In genomic region chr15:37133916-37134315, GRCm38 (mm10) we compare ENCODE assay signal across 9 mouse cellular contexts.
DNase-seq lines count a peak whose midpoint lies in the region; ATAC-seq and TF ChIP-seq lines count a peak whose summit lies in the region.
"Had no signal": no experiment of that assay in that cellular context is flagged by ENCODE, and none has a peak within 500 bp of the region (broad histone marks: within the 10 kb centered on the region; RNA-seq: fewer than 3 reads in every experiment).

No protein-coding gene starts in this region.

- H3K9ac ChIP-seq in hindbrain, embryonic 12.5 days = no peak overlapping the region
- H3K9ac ChIP-seq in lung, embryonic 14.5 days = no peak overlapping the region
- H3K9ac ChIP-seq in midbrain, postnatal 0 days (replicated peaks; ENCODE audit: low read length, poor library complexity, severe bottlenecking) = no peak overlapping the region

- H3K4me1 ChIP-seq in hindbrain, embryonic 10.5 days (replicated peaks) = peaks cover 39% of the 10 kb centered on the region
- H3K4me1 ChIP-seq in hindbrain, embryonic 12.5 days = peaks cover 17% of the 10 kb centered on the region
- 0 out of 2 replicates have a peak, but pooled peaks cover 4% of the 10 kb centered on the region for H3K4me1 ChIP-seq in lung, embryonic 14.5 days (ENCODE audit: insufficient read depth)
- H3K4me1 ChIP-seq in midbrain, postnatal 0 days (ENCODE audit: insufficient read depth, low read length) = 0 out of 2 replicates have a peak, but pooled peaks cover 9% of the 10 kb centered on the region

- H3K27ac ChIP-seq in hindbrain, embryonic 10.5 days = no peak overlapping the region
- H3K27ac ChIP-seq in hindbrain, embryonic 12.5 days = no peak overlapping the region
- no peak overlapping the region for H3K27ac ChIP-seq in lung, embryonic 14.5 days (ENCODE audit: low read depth)
- no peak overlapping the region for H3K27ac ChIP-seq in midbrain, postnatal 0 days (ENCODE audit: low read depth, low read length)

- H3K4me3 ChIP-seq in hindbrain, embryonic 10.5 days = no peak overlapping the region
- no peak overlapping the region for H3K4me3 ChIP-seq in hindbrain, embryonic 12.5 days
- no peak overlapping the region for H3K4me3 ChIP-seq in lung, embryonic 14.5 days (ENCODE audit: low read depth, low read length)
- H3K4me3 ChIP-seq in midbrain, postnatal 0 days (ENCODE audit: low read depth, low read length) = no peak overlapping the region

- H3K36me3 ChIP-seq in hindbrain, embryonic 10.5 days = no peaks in the 10 kb centered on the region
- no peaks in the 10 kb centered on the region for H3K36me3 ChIP-seq in hindbrain, embryonic 12.5 days
- no peaks in the 10 kb centered on the region for H3K36me3 ChIP-seq in lung, embryonic 14.5 days (ENCODE audit: insufficient read depth)
- no peaks in the 10 kb centered on the region for H3K36me3 ChIP-seq in midbrain, postnatal 0 days (ENCODE audit: insufficient read depth, low read length)

- H3K9me3 ChIP-seq in hindbrain, embryonic 10.5 days = no peaks in the 10 kb centered on the region
- H3K9me3 ChIP-seq in hindbrain, embryonic 12.5 days (replicated peaks) = no peaks in the 10 kb centered on the region
- no peaks in the 10 kb centered on the region for H3K9me3 ChIP-seq in lung, embryonic 14.5 days (ENCODE audit: low read depth, low read length)
- no peaks in the 10 kb centered on the region for H3K9me3 ChIP-seq in midbrain, postnatal 0 days (ENCODE audit: low read length)

- H3K4me2 ChIP-seq in hindbrain, embryonic 12.5 days (replicated peaks) = no peak overlapping the region
- H3K4me2 ChIP-seq in lung, embryonic 14.5 days = no peak overlapping the region; the same call in 1 of the 2 replicates
- H3K4me2 ChIP-seq in midbrain, postnatal 0 days (ENCODE audit: low read depth, low read length, poor library complexity, severe bottlenecking) = no peak overlapping the region

- DNase-seq in hindbrain, embryonic 10.5 days (ENCODE audit: low spot score) = peak; percentile 10
- DNase-seq in lung, embryonic 14.5 days = peak; percentile 55
- no peak for DNase-seq in lung, postnatal 14 days
- DNase-seq in embryo, embryonic 11 days = peak; percentile 45
- peak; percentile 81 for DNase-seq in midbrain, postnatal 0 days (ENCODE audit: low spot score)
- no peak for DNase-seq in adrenal gland, adult 18-20 months (ENCODE audit: low spot score in 2 of 2)
- DNase-seq in gastrocnemius, postnatal 4 days (ENCODE audit: low spot score in 2 of 2) = no peak

- WGBS in hindbrain, embryonic 10.5 days = 43% methylated on average over 5 of the region's 5 CpGs
- WGBS in hindbrain, embryonic 12.5 days = 41% methylated on average over 5 of the region's 5 CpGs
- WGBS in lung, embryonic 14.5 days = 32% methylated on average over 5 of the region's 5 CpGs
- 28% methylated on average over 5 of the region's 5 CpGs for WGBS in midbrain, postnatal 0 days

- H3K27me3 ChIP-seq in hindbrain, embryonic 10.5 days (ENCODE audit: insufficient read depth, poor library complexity, severe bottlenecking) = no peaks in the 10 kb centered on the region
- no peaks in the 10 kb centered on the region for H3K27me3 ChIP-seq in hindbrain, embryonic 12.5 days
- H3K27me3 ChIP-seq in lung, embryonic 14.5 days (ENCODE audit: insufficient read depth, low read length) = no peaks in the 10 kb centered on the region
- H3K27me3 ChIP-seq in midbrain, postnatal 0 days (ENCODE audit: insufficient read depth, low read length) = no peaks in the 10 kb centered on the region

- TF ChIP-seq CTCF in lung, embryonic 14.5 days (IDR thresholded peaks at IDR 0.05; ENCODE audit: low read depth) = peak; percentile 73
- peak; percentile 92 for TF ChIP-seq CTCF in midbrain, postnatal 0 days (IDR thresholded peaks at IDR 0.05)

- ATAC-seq in hindbrain, embryonic 12.5 days (ENCODE audit: low FRiP score) = no peak
- ATAC-seq in lung, embryonic 14.5 days (ENCODE audit: insufficient read depth) = no peak
- peak; percentile 83 for ATAC-seq in midbrain, postnatal 0 days (ENCODE audit: low FRiP score)
- ATAC-seq: intestine, embryonic 16.5 days had no signal

Comparison
In these comparisons a context has a peak if more than half of its experiments do, and no peak if none do; other contexts are left out.
1. DNase-seq: peak in hindbrain, embryonic 10.5 days (single experiment), lung, embryonic 14.5 days (single experiment), embryo, embryonic 11 days (single experiment) and midbrain, postnatal 0 days (single experiment); none in lung, postnatal 14 days (single experiment), adrenal gland, adult 18-20 months (0 of 2) and gastrocnemius, postnatal 4 days (0 of 2).